Mouse (Mus musculus): Measurements from ENCODE around the gene Prim2. TPM values are rescaled to one million over a fixed set of nuclear protein-coding genes. Genes with fewer than 3 reads are reported as not detected.

Prim2 gene
- total RNA-seq, 2 experiments from 2014 or later: 2.4 TPM

Other genes starting within 250 kb of the Prim2 start
- gene Rab23, start 50.1 kb upstream of the Prim2 start, total RNA-seq (2021): 1 to 10 TPM; 6.2 to 6.3 TPM
- gene Bag2, start 88.0 kb upstream of the Prim2 start, total RNA-seq (2021): 10 to 100 TPM; 32.7 to 33.2 TPM
- 10 to 100 TPM; 13.5 to 16.2 TPM for gene Zfp451, start 144.8 kb upstream of the Prim2 start, total RNA-seq (2021)
- 1 to 10 TPM; 2.1 to 2.2 TPM for gene Bend6, start 238.0 kb upstream of the Prim2 start, total RNA-seq (2021)
- 100 to 1,000 TPM; 392 to 396 TPM for gene Dst, start 238.4 kb upstream of the Prim2 start, total RNA-seq (2021)

Data from heart, postnatal 36 days (tissue).